ENCODE assay signal across 27 mouse cellular contexts in the genomic region with DNA sequence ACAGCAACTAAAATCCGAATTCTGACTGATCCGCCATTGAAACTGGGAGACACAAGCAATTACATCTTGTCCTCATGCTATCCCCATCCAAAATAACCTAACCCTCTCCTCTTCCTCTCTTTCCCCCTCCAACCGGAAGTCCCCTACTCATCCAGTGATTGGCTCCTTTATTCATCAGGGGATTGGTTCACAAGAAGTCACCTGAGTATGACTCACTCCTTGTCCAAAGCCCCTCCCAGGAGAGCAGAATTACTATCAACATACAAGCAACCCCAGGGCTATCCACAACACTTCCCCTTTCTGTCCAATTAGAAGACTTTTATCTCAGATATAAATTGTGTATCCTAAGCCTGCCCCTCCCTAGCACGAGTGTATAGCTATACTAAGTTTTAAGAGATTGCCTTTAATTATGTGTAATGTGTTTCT. TPM values are rescaled to one million over a fixed set of nuclear protein-coding genes. Genes with fewer than 3 reads are reported as not detected.
DNase-seq lines count a peak whose midpoint lies in the region; ATAC-seq and TF ChIP-seq lines count a peak whose summit lies in the region.
"Had no signal": no experiment of that assay in that cellular context is flagged by ENCODE, and none has a peak within 500 bp of the region (broad histone marks: within the 10 kb centered on the region; RNA-seq: fewer than 3 reads in every experiment).

No protein-coding gene starts in this region.

- H3K9me3 ChIP-seq in liver, embryonic 12.5 days (replicated peaks), result no peaks in the 10 kb centered on the region
- H3K9me3 ChIP-seq in liver, embryonic 11.5 days (ENCODE audit: control insufficient read depth, low read length), result no peaks in the 10 kb centered on the region
- no peaks in the 10 kb centered on the region for H3K9me3 ChIP-seq in ES-E14 (ENCODE audit: control insufficient read depth, insufficient read depth, low read depth, low read length)
- H3K9me3 ChIP-seq: heart, embryonic 13.5 days; hindbrain, embryonic 10.5 days; hindbrain, embryonic 15.5 days; midbrain, embryonic 12.5 days; neural tube, embryonic 12.5 days had no signal

- peak; percentile 49; the same call in 1 of the 2 replicates for ATAC-seq in liver, embryonic 12.5 days
- no peak; the same call in 1 of the 2 replicates for ATAC-seq in liver, embryonic 11.5 days (replicated peaks; ENCODE audit: low FRiP score)
- peak; percentile 74 for ATAC-seq in megakaryocyte-erythroid progenitor cell, adult 5-6 weeks (replicated peaks; ENCODE audit: low FRiP score, low TSS enrichment, poor library complexity, severe bottlenecking)
- ATAC-seq: forebrain, embryonic 16.5 days; inflammation-experienced regulatory T-cells, adult 6 months had no signal

- H3K9ac ChIP-seq in liver, embryonic 12.5 days, result no peak overlapping the region
- H3K9ac ChIP-seq in liver, embryonic 11.5 days (ENCODE audit: low read depth, low read length), result no peak overlapping the region
- H3K9ac ChIP-seq in ES-E14 (ENCODE audit: insufficient read depth, low read depth, low read length, poor library complexity, severe bottlenecking), result peak overlapping the region; percentile 69; the same call in 1 of the 2 replicates
- H3K9ac ChIP-seq: heart, embryonic 13.5 days; hindbrain, embryonic 15.5 days; lung, embryonic 14.5 days; midbrain, embryonic 12.5 days; neural tube, embryonic 12.5 days had no signal

- no peak overlapping the region for H3K4me2 ChIP-seq in liver, embryonic 12.5 days
- no peak overlapping the region for H3K4me2 ChIP-seq in liver, embryonic 11.5 days
- H3K4me2 ChIP-seq: heart, embryonic 13.5 days; hindbrain, embryonic 15.5 days; lung, embryonic 14.5 days; midbrain, embryonic 12.5 days; neural tube, embryonic 12.5 days had no signal

- no peaks in the 10 kb centered on the region for H3K27me3 ChIP-seq in liver, embryonic 12.5 days (replicated peaks)
- no peaks in the 10 kb centered on the region for H3K27me3 ChIP-seq in liver, embryonic 11.5 days (replicated peaks; ENCODE audit: control insufficient read depth, insufficient read depth, low read length)
- H3K27me3 ChIP-seq: heart, embryonic 13.5 days; hindbrain, embryonic 15.5 days; midbrain, embryonic 12.5 days; neural tube, embryonic 12.5 days had no signal

- WGBS in liver, embryonic 12.5 days (ENCODE audit: insufficient replicate concordance), result 59% methylated on average over 4 of the region's 4 CpGs
- WGBS in liver, embryonic 11.5 days, result 69% methylated on average over 4 of the region's 4 CpGs

- peaks cover 11% of the 10 kb centered on the region for H3K4me1 ChIP-seq in liver, embryonic 12.5 days
- H3K4me1 ChIP-seq in liver, embryonic 11.5 days (replicated peaks; ENCODE audit: control insufficient read depth, insufficient read depth, low read length), result peaks cover under 1% of the 10 kb centered on the region; the same call in 1 of the 2 replicates
- H3K4me1 ChIP-seq in ES-E14 (ENCODE audit: control insufficient read depth in 2 of 2, insufficient read depth in 2 of 2, low read length in 2 of 2, poor library complexity in 1 of 2), result peaks cover 0 to 5% of the 10 kb centered on the region in 2 experiments; a peak in 1 of 4 replicates
- H3K4me1 ChIP-seq: hindbrain, embryonic 10.5 days; hindbrain, embryonic 15.5 days; midbrain, embryonic 12.5 days; neural tube, embryonic 12.5 days had no signal

- in situ Hi-C loops in ES-E14 (cut with MboI; ENCODE audit: low sequenced_read_pairs in 2 of 2, unreplicated experiment in 2 of 2), result no loop called here

- H3K4me3 ChIP-seq in liver, embryonic 12.5 days, result no peak overlapping the region
- H3K4me3 ChIP-seq in liver, embryonic 11.5 days (ENCODE audit: low read depth, low read length), result no peak overlapping the region
- peak overlapping the region; percentile 45 to 54 for H3K4me3 ChIP-seq in ES-E14 (ENCODE audit: insufficient read depth in 1 of 2, low read depth in 1 of 2, low read length in 2 of 2, poor library complexity in 1 of 2, severe bottlenecking in 1 of 2)
- H3K4me3 ChIP-seq: erythroblast, embryonic 14.5 days; gastrocnemius, adult 2 months; heart, embryonic 13.5 days; hindbrain, embryonic 10.5 days; hindbrain, embryonic 15.5 days; midbrain, embryonic 12.5 days; myocyte; neural tube, embryonic 12.5 days had no signal

- H3K36me3 ChIP-seq in liver, embryonic 12.5 days, result peaks cover 13% of the 10 kb centered on the region; the same call in 1 of the 2 replicates
- H3K36me3 ChIP-seq in liver, embryonic 11.5 days (ENCODE audit: control insufficient read depth, insufficient read depth, low read length), result peaks cover 12% of the 10 kb centered on the region
- no peaks in the 10 kb centered on the region; the same call in 1 of the 2 replicates for H3K36me3 ChIP-seq in ES-E14 (ENCODE audit: control insufficient read depth, insufficient read depth, low read length, poor library complexity, severe bottlenecking)

- no peak overlapping the region for H3K27ac ChIP-seq in liver, embryonic 12.5 days
- H3K27ac ChIP-seq in liver, embryonic 11.5 days (ENCODE audit: low read depth, low read length), result no peak overlapping the region
- peak overlapping the region; percentile 68; the same call in 1 of the 2 replicates for H3K27ac ChIP-seq in ES-E14 (ENCODE audit: insufficient read depth, low read depth, low read length, poor library complexity, severe bottlenecking)
- H3K27ac ChIP-seq: gastrocnemius, adult 2 months; heart, embryonic 13.5 days; hindbrain, embryonic 10.5 days; hindbrain, embryonic 15.5 days; midbrain, embryonic 12.5 days; neural tube, embryonic 12.5 days had no signal

- DNase-seq in liver, embryonic 11.5 days (ENCODE audit: low spot score), result no peak
- DNase-seq in ES-E14 (ENCODE audit: low read depth, low spot score), result peak; percentile 29
- peak; percentile 70 for DNase-seq in ZHBTc4 (ENCODE audit: low read depth, low spot score)
- no peak for DNase-seq in kidney, adult 18-20 months
- no peak for DNase-seq in gastrocnemius, postnatal 10 days
- no peak for DNase-seq in lung, adult 18-20 months
- DNase-seq: adrenal gland, postnatal 14 days; cerebellum, adult 18-20 months; cerebellum, postnatal 10 days; gastrocnemius, adult 2 months; heart, postnatal 10 days; kidney, adult 11 months; kidney, postnatal 10 days; lung, embryonic 14.5 days; thymus, postnatal 4 days had no signal

TF ChIP-seq in ES-E14, 5 proteins besides CTCF, POLR2A, EP300 and RAD21:
- no peak for TF ChIP-seq MAFK (IDR thresholded peaks at IDR 0.05; ENCODE audit: insufficient read depth, low read depth, low read length)
- TF ChIP-seq CHD2 (IDR thresholded peaks at IDR 0.05; ENCODE audit: low read depth, low read length), result no peak

RNA-seq across cellular contexts. Expression of gene Zdhhc20, which starts 28.1 kb away (rescaled TPM):
- 17.5 and 18.4 TPM in 2 replicates for polyA plus RNA-seq in liver, embryonic 12.5 days (2016; fragmentation: Nextera tagmentation; extraction: Ambion mirVana)
- polyA plus RNA-seq in liver, embryonic 11.5 days (2014; fragmentation: Nextera tagmentation; extraction: Ambion mirVana), result 31.1 and 32.2 TPM in 2 replicates
- 22.7 and 35.1 TPM in 2 replicates for total RNA-seq in ES-E14 (2012; rRNA removed)
- total RNA-seq in megakaryocyte-erythroid progenitor cell, adult 5-6 weeks (2014; fragmentation: Nextera tagmentation), result 13.0 and 15.2 TPM in 2 replicates
- total RNA-seq in megakaryocyte-erythroid progenitor cell, adult 5-6 weeks (2017), result 16.8 and 24.5 TPM in 2 replicates
- 10 to 100 TPM; 15.0 to 19.2 TPM for total RNA-seq in gastrocnemius, postnatal 10 days (2021)
- polyA plus RNA-seq: erythroblast, embryonic 14.5 days had no signal

RNA-seq across cellular contexts. Expression of gene Mrpl57, which starts 36.0 kb away (rescaled TPM):
- polyA plus RNA-seq in liver, embryonic 12.5 days (2016; fragmentation: Nextera tagmentation; extraction: Ambion mirVana), result 193 and 200 TPM in 2 replicates
- polyA plus RNA-seq in liver, embryonic 11.5 days (2014; fragmentation: Nextera tagmentation; extraction: Ambion mirVana), result 262 and 264 TPM in 2 replicates
- 67.8 and 149 TPM in 2 replicates for total RNA-seq in ES-E14 (2012; rRNA removed)
- 85.5 and 155 TPM in 2 replicates for total RNA-seq in megakaryocyte-erythroid progenitor cell, adult 5-6 weeks (2014; fragmentation: Nextera tagmentation)
- 70.6 and 73.8 TPM in 2 replicates for total RNA-seq in megakaryocyte-erythroid progenitor cell, adult 5-6 weeks (2017)
- 10 to 100 TPM; 65.1 to 77.2 TPM for total RNA-seq in gastrocnemius, postnatal 10 days (2021)

RNA-seq across cellular contexts. Expression of gene Ska3, which starts 36.0 kb away (rescaled TPM):
- polyA plus RNA-seq in liver, embryonic 12.5 days (2016; fragmentation: Nextera tagmentation; extraction: Ambion mirVana), result 28.6 and 30.1 TPM in 2 replicates
- 42.7 and 43.7 TPM in 2 replicates for polyA plus RNA-seq in liver, embryonic 11.5 days (2014; fragmentation: Nextera tagmentation; extraction: Ambion mirVana)
- total RNA-seq in ES-E14 (2012; rRNA removed), result 19.1 and 26.4 TPM in 2 replicates
- 20.4 and 27.5 TPM in 2 replicates for total RNA-seq in megakaryocyte-erythroid progenitor cell, adult 5-6 weeks (2014; fragmentation: Nextera tagmentation)
- 23.6 and 26.2 TPM in 2 replicates for total RNA-seq in megakaryocyte-erythroid progenitor cell, adult 5-6 weeks (2017)
- 1 to 10 TPM; 2.3 to 3.0 TPM for total RNA-seq in gastrocnemius, postnatal 10 days (2021)
- total RNA-seq: gastrocnemius, adult 2 months had no signal
- polyA plus RNA-seq: liver, adult 2 months had no signal

Comparison
In these comparisons a context has a peak if more than half of its experiments do, and no peak if none do; other contexts are left out.
1. H3K4me3 ChIP-seq: peak in ES-E14 (2 of 2); none in liver, embryonic 12.5 days (single experiment) and liver, embryonic 11.5 days (single experiment).
2. DNase-seq: peak in ES-E14 (single experiment) and ZHBTc4 (single experiment); none in liver, embryonic 11.5 days (single experiment), kidney, adult 18-20 months (single experiment), gastrocnemius, postnatal 10 days (single experiment) and lung, adult 18-20 months (0 of 2).